Mouse (Mus musculus) ES-E14 (cell line): ENCODE results near the gene Tmem119.

Experiments used
- CHD2 ChIP-seq: IDR thresholded peaks from 2 replicates; pipeline ENCODE4 v1.6.1; 2014; ENCODE audit warnings: mild to moderate bottlenecking, low read depth, low read length, inconsistent platforms
- HCFC1 ChIP-seq: IDR thresholded peaks from 2 replicates; pipeline ENCODE4 v1.6.1; 2012; ENCODE audit warnings: low read length, inconsistent platforms, borderline replicate concordance; ENCODE audit not compliant: insufficient read depth
- MAFK ChIP-seq: IDR thresholded peaks from 2 replicates; pipeline ENCODE4 v1.6.1; 2014; ENCODE audit warnings: mild to moderate bottlenecking, low read depth, low read length, inconsistent platforms; ENCODE audit not compliant: insufficient read depth
- ZC3H11A ChIP-seq: IDR thresholded peaks from 2 replicates; pipeline ENCODE4 v1.6.1; 2012; ENCODE audit warnings: low read depth, mild to moderate bottlenecking, inconsistent platforms, low read length, borderline replicate concordance
- ZNF384 ChIP-seq: IDR thresholded peaks from 2 replicates; pipeline ENCODE4 v1.6.1; 2012; ENCODE audit warnings: low read depth, low read length, inconsistent platforms

DNA sequence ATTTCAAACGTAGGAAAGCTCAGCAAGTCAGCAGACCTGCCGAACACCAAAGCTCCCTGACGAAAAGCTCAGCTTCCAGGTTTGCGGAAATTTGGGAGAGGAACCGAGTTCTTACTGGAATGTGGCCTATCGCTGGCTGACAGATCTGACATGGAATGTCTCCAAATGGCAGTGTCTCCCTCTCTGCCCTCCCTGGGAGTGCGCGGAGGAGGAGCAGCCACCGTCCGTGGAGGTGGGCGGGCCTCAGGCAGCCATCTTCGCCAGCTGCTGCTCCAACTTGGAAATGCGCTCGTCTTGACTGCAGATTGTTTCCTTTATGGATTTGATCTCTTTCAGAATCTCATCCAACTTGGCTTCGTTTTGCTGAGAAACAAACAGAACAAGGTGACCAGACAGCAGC is 43.8 kb upstream of the Tmem119 start:
- TF ChIP-seq HCFC1 (no peak), ZC3H11A (no peak), MAFK (no peak), CHD2 (no peak), ZNF384 (no peak)
